Mouse (Mus musculus) yolk sac, embryonic 10.5 days (tissue): ENCODE results near the gene Fgfr2.
"Not testable (repeated sequence)": the region's sequence is repeated elsewhere in the genome, so short reads cannot be mapped to it uniquely, and the experiment has no call there.

Source experiments
- DNase-seq: peaks from one replicate; pipeline ENCODE4 v3.0.0-alpha.2; 2017; ENCODE audit warnings: low spot score

Gene Fgfr2

DNA sequence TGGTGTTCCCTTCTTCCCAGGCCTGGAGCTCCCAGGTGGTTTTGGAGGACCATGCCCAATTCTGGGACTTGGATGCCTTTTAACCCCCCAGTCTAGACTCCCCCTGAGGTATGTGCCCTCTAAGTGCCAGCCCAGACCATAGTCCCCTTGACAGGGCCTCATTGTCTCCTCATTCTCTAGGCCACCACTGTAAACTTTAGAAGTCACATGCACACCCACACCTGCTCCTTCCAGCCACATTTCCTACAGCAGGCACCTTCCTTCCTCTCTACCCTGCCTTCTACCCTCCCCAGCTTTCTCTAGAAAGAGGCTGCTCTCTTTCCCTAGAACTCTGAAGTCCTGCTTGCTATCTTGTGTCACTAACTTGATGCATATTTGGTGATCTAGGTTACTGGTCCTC, 2424.7 kb downstream of the Fgfr2 start:
- DNase-seq = no peak

DNA sequence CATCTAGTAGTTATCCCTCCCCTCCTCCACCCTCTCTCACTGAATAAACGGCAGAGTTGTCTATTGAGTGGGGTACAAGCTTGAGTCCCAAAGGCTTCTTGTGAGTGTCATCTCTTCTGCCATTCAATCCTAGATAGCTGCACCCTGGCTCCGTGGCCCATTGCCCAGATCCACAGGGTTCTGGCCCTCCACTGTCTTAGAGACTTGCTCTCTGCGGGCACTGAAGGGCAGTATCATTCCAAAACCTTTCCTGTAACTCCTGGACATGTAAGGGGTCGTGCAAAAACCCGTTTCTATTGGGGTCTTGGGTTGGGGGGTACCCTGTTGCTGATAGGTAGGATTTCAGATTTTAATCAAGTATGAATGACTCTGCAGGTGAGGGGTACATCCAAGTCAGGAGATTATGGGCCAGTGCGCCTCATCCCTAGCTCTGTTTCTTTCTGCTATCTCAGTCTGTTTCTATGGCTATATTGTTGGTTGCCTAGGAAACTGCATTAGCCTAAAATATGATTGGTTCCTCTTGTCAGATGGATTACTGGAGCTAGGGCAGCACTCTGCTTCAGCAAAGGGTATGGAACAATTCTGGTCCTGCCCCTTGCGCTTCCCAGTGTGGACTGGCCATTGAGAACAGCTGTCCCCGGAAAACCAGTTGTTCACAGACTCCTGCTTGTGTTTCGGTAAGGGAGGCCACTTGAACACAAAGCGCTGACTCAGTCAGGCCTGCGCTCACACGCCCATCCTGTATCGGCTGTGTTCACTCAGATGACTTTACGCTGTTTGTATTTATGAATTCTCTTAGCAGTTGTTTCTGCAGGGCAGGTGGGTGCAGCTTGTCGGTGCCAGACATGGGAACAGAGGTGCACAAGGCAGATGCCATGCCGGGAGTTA, 2426.6 kb downstream of the Fgfr2 start:
- no peak for DNase-seq

DNA sequence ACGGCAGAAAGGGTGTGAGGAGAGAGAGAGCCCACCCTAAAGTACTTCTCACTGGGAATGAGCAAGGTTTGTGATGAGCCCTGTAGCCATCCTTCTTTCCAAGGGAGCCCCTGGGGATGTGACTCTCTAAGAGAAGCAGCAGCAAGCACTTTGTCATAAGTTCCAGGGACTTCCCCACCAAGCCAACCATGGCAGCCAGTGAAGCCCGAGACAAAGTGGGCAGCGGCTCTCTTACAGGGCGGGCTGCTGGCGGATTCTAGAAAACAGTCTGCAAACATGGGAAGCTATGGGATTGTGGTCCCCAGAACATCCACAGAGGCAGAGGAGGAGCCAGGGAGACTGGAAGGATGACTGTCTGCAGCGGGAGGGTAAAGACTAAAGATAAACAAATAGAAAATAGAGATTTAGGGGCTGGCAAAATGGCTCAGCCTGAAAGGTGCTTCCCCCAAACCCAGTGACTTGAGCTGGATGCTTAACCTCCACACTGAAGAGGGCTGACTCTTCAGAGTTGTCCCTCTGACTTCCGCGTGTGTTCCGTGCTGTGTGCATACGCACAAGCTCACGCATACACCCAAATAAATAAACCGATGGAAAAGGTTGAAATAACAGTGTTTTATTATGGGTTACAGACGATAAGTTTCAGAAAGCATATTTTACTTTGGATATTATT, 2427.3 kb downstream of the Fgfr2 start:
- no peak for DNase-seq

DNA sequence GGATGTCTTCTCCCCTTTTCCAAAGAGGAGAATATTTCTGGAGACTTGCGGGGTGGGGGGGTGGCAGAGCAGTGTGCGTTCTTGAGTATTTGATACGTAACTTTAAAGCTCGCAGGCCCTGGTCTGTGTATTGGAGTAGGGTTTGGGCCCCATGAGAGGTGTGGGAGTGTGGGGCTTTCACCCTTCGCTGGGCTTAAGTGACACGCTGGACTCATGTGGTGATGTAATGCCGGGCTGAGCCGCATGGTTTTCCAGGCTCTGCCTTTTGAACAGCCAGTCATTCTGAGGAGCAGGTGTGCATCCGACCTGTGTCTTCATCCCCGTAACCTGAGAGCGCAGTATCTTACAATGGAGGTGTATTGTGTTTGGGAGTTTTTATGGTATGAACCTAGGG, 2429.4 kb downstream of the Fgfr2 start:
- DNase-seq = no peak

DNA sequence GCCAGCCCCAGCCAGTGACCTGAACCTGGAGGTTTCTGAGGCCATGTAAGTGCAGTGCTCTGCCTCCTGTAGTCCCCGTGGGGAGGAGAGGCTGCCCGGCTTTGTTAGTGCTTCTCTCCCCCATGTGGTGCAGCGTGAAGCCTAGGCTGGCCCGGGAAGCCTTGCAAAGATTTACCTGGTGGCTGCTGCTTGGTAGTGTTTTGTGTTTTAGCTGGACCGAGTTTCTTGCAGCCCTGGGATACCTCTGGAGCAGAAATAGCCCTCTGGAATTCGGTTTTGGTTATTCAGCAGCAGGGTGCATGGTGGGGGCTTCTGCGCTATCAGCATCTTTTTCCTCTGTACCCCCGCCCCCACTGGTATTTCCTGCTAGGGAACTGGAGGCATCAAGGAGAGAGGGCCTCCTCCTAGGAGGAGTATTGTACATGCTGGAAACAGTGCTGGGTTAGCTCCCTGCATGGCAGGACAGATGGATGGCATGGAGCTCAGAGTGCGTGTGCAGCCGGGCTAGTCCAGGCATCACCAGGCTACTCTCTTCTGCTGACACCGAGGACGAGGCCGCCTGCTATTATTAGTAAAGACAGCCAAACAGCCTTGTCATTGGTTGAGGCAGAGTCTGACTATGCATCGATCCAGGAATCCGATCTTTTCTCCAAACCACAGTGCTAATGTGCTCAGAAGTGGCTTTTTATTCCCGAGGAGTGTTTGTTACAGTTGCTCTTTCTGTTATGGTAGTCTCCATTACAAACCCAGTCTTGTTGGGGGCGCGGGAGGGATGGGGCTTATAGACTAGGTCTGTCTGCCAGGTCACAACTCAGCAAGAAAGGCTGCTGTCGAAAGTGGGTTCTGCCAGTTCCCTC, 2430.0 kb downstream of the Fgfr2 start:
- DNase-seq = peak; percentile 66

DNA sequence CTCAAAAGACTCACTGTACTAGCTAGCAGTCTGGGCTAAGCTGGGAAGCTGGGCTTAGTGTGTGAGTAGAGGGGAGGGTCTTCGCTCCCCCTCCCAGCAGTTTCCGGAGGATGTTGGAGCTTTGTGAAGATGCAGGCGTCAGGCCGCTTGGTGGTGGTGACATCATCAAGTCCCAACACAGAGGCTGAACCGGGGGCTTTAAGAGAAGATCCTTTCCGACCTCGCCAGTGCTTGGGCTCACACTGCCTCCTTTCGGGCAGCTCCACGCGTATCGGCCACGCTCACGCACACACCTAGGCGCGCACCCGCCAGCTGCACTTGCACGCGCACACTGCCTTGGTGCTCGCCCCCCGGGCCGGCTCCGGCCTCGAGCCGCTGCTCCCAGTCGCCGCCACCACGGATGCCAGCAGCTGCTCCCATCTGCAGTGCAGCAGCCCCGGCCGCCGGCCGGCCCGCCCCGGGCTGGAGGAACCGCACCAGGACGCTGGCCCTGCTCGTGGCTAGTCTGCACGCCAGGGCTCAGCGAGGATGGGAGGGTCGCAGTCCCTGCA, 2430.7 kb downstream of the Fgfr2 start:
- DNase-seq = peak; percentile 71

DNA sequence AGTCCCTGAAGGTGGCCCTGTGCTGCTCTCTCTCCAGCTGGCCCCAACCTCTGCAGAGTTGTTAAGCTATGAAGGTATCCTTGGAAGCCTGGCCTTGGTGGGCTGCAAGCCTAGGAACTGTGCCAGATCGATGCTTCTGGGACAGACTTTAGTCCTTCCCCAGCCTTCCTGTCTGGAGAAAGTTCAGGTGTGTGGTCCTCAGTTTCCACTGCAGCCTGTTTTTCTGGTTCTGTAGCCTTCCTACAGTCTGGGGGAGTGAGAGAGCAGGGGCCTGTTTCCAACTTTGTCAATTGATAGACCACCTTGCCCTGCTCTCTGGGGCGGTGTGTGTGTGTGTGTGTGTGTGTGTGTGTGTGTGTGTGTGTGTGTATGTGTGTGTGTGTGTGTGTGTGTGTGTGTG, 2431.2 kb downstream of the Fgfr2 start:
- DNase-seq = no peak

DNA sequence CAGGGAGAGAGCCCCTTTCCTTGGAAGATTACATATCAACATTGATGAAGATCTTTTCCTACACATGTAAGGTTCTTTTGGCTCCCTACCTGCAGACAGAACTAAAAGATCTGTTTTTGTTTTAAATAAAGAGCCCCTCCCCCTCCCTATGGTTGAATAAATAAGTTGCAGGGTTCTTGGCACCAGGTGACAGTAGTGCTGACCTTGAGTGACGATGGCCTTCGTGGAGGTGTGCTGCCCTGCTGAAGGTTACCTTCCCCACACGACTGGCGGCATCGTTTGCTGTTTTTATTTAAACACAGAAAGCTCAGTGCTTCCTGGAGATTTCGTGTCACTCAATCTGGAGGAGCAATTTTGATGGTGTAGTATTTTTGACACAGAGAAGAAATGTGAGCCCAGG, 2432.3 kb downstream of the Fgfr2 start:
- no peak for DNase-seq

DNA sequence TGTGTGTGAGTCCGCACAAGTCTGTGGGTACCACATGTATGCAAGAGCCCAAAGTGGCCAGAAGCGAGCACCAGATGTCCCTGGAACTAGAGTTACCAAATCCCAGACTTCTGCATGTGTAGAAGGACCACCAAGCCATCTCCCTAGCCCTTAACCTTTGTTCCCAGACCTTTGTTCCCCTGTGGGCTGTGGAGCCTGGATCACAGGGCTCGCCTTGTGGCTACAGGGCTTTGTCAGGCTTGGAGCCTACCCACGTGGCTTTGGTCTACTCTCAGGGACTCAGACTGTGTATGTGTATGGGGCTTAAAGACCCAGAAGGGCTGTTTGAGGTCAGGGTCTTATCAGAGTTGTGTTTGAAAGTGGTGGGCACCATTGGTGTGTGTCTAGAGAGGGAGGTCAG, 2434.5 kb downstream of the Fgfr2 start:
- peak; percentile 65 for DNase-seq

DNA sequence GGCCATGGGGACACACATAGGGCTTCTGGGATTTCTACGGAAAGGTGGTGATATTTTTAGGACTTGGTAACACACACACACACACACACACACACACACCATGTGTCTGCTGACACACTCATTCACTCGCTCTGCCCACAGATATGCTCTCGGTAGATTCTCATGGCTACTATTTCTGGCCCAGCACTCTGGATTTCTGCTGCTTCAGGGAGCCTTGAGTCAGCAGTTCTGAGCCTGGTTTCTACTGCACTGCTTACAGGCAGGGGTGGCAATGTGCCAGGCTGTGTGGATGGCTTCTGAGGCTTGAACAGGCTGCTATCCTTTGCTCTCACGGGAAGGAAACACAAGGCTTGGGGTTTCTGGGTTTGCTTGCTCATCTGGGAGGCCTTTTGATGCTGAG, 2441.4 kb downstream of the Fgfr2 start:
- no peak for DNase-seq

DNA sequence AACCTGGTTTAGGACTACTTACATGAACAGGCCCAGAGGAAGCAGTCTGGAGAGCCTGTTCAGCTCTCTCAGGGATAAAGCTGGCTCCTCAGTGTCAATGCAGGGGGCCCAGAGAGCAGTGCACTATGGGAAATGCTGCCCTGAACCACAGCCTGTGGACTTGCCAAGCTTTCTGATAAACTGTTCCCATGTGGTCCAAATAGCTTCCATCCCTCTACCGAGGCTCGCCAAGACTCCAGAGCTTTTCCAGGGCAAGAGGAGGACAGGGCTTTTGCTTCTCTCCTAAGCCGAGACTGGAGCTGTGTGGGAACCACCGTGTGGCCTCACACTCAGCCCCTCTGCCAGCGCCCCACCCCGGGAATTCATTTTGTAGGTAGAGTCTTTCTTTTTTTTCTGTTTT, 2444.7 kb downstream of the Fgfr2 start:
- DNase-seq = no peak

DNA sequence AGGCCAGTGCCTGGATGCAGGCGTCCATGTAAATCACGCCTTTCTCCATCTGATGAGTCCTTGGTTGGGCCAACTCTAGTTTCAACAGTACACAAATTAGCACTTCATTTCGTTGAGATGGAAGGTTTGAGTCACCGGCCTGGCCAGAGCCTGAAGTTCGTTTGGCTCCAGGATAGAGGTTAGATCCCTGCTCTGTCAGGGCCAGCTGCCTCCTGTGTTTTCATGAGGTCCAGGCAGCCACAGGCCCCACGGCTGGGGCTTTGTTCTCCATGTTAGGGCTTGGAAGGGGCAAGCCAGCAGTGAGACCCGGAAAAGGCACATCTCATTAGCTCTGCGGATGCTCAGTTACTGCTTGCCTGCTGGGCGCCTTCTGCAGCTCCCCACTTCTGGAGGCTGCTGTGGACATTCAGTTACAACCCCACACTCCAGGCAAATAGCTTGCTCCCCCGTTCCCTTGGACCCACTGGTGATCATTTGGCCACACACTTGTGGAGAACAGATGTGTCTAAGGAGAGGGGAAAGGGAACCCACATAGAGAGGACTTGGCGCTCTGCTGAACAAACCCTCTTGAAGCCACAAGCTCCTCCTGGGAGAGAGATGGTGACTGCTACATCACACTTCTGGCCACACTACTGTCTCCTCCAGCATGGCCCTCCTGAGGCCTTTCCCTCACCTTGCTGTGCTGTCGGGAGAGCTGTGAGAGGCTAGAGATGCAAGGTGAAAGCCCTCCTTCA, 2445.4 kb downstream of the Fgfr2 start:
- no peak for DNase-seq

DNA sequence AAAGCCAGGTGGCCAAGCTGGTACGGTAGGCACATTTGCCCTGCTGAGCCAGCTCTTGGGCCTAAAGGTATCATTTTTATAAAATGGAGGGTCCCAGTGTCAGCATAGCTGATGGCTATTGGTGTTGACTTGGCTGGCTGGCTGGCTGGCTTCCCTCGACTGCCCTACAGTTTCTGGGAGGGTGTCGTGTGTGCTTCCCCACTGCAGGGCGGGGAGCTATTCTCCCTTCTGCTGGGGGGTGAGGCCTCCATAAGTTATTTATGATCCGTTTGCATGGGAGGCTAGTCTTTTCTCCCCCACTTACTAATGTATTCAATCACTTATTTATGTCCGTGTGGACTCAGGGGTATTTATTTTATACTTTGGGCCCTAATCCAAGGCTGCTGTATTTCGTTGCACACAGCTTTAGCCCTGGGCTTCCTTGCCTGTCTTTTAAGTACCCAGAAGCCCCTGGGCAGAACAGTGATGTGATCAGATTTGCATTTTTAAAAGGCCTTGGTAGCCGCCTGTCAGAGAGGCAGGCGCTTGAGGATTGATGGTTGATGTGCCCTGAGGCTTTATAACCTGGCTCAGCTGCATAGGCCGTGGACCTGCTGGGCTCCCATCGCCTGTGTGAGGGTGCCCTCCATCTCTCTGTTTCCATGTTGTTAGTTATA, 2446.1 kb downstream of the Fgfr2 start:
- no peak for DNase-seq

DNA sequence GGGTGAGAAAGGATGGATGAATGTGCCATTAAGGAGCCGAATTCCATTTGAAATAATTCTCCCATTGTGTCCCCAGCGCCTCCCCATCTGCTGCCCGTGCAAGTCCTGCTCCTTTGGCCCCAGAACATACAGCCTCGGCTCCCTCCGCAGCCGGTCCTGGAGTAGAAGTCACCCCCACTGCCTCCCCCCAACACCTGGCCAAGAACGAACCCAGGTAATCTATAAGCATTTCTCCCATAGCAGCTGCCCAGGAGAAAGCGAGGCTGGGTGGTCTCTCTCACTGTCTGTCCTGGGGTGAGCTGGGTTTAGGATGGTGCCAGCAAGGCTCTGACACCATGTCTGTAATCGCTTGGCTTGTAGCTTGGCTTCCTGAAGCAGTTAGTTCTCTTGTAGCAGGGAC, 2448.6 kb downstream of the Fgfr2 start:
- DNase-seq = no peak

DNA sequence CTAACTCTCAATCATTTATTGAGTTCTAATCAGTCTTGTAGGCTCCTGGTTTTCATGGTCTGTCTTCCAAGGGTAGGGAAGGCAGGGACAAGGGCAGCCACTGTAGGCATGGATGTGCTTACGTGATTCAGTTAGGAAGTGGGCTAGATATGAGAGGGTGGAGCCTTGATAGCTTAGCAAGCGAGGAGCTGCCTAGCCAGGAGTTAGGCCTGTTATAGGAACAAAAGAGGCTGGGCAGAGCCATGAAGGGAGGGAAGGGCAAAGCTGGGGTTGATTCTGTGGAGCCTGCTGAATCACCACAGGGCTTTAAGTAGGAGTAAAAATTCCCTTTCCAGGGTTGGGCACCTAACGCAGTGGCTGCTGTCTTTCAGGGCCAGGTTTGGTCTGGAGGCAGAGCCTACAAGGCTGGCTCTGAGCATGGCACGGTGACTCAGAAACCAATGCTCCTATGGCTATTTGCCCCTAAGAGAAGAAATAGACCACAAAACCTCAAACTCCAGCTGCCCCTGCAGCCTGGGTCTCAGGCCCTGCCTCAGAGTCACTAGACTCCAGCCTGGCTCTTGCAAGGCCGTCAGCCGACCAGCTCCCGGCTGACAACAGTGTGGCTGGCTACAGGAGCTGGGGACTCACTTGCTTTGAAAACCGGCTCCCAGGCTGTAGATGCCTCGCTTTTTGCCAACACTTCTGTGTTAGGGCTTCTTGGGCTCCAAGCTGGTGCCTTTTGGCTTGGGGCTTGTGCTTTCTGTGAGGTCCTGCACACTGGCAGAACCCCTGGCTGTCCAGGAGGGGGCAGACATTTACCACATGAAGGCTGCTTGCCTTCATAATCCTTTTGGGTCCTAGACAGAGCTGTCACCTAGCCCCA, 2449.7 kb downstream of the Fgfr2 start:
- DNase-seq = no peak

DNA sequence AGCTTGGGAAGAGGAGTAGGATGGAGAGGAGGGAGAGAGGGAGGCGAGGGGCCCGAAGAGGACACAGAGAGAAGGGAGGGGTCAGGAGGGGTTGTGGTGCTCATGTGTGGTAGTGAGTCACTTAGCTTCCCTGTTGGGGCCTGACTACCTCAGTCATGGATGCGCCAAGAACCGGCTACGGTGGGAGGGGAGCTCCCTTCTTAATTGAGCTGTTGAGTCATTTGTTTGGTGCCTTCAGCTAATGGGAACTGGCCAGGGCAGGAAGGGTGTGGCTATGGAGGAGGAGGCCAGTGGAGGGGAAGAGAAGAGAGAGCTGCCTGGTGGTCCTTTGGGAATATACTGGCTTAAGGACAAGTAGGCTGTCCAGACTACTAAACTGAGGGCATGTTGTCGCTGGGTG, 2451.8 kb downstream of the Fgfr2 start:
- no peak for DNase-seq

DNA sequence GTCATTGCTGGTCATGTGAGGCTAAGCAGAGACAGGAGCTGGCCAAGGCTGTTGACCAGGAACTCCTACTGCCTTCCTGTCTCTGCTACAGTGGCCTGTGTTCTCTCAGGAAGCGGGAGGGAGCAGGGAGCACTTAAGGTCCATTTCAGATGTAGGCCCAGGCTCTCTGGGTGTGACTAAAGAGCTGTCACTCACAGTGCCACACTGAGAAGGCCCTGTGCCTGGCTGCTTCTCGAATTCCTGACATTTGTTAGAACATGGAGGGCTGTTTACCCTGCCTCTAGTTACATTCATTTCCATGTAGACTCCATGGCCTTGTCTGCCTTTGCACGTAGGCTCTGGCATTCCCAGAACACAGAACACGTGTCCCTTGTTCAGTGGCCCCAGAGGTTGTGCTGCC, 2452.8 kb downstream of the Fgfr2 start:
- no peak for DNase-seq

DNA sequence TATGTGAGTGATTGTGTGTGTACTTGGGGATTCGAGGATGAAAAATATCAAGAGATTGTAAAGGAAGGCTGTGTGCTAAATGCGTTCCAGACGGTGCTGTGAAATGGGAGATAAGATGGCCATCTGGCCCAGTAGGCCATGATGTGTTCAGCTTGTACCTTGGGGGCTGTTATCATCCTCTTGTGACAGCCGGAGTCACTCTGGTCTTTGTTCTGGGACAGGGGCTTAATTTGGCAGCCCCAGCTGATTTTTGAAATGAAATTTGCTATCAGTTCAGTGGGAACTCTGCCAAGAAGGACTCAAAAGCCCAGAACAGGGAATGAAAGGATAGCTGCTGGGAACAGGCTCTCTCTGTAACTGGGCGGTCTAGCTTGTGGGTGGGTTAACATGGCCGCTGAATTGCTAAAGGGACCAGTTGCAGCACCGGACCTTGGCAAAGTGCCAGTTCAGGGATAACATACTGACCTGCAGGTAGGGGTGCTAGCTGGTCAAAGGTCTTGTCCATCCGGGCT, 2453.7 kb downstream of the Fgfr2 start:
- peak; percentile 76 for DNase-seq

DNA sequence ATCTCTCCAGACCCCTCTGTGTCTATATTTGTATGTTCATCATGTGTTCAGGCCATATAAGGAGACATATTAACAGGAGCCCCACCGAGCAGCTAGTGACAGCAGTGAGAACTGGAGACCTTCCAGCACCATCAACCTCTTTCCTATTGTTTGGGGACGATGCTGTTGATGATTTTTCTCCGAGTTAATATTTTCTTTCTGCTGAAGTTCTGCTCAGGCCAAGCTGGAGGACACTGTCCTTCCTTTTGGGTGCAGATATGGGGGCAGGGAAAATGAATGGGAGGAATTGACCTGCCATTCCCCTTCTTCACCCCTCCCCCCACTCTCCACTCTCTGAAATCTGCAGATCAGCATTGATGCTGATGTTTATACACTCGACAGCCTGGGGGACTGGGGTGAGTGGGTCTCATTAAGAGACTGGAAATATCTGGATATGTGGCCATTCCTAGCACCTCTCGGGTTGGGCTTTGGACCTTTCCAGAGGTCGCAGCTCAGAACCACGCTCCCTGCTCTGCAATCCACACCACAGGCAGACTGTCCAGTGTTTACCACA, 2454.3 kb downstream of the Fgfr2 start:
- peak; percentile 47 for DNase-seq

DNA sequence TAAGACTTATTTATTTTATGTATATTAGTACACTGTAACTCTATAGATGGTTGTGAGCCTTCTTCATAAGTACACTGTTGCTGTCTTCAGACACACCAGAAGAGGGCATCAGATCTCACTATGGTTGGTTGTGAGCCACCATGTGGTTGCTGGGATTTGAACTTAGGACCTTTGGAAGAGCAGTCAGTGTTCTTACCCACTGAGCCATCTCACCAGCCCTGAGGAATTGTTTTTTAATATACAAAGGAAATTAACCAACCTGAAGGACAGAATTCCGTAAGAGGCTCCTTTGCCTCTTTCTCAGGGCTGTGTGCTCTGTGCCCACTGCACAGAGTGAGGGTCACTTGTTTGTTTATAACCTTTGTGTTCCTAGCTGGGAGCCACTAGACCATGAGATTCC, 2455.1 kb downstream of the Fgfr2 start:
- DNase-seq = not testable (repeated sequence)
